Mouse (Mus musculus): Measurements from ENCODE around the gene Stab2. TPM values are rescaled to one million over a fixed set of nuclear protein-coding genes. Genes with fewer than 3 reads are reported as not detected.

Gene Stab2
- polyA plus RNA-seq (2012; rRNA removed): 0.89 and 1.3 TPM in 2 replicates

DNA sequence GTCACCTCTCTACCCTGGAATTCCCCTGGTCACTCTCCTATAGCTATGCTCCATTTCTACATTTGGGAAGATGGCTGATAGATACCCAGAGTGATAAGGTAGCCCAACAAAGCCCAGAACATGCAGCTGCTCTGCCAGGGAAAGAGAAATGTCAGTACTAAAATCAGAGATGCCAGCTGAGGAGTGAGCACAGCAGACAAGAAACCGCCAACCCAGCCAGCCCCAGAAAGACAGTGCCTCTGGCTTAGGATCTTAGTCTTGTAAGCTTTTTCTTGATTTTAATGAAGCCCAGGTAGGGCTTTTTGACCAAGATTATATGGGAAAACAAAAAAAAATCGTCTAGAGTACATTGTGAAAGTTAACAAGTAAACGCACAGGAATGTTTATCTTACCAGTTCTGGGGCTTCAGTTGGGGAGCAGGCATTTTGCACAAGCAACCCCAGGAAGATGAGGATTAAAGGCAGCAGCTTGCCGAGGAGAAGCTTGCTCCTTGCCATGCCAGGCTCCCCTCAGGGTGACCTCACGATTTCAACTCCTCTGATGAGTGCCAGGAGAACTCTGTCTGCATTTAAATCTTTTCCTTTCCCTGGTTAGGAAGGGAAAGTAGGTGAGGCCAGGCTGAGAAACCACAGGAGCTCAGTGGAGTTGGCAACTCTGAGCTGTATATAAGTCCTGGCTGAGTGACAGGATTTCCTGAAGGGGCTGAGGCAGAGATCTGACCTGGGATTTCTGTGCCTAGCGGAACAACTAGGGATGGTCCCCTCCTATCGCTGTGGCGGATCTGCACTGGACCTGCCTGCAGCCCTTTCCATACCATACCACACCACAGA lies at the start of gene Stab2:
TSS of gene Stab2 (minus strand) at position 641 of the 830 bp plus-strand sequence.

Other genes with a start within 250 kb of the Stab2 start
- gene Gm49358, start 244.1 kb downstream of the Stab2 start, polyA plus RNA-seq (2012; rRNA removed): not detected in 2 replicates
- 4.6 and 5.8 TPM in 2 replicates for gene Nt5dc3, start 229.0 kb downstream of the Stab2 start, polyA plus RNA-seq (2012; rRNA removed)
- 0.10 and 0.14 TPM in 2 replicates for gene 1700113H08Rik, start 50.0 kb upstream of the Stab2 start, polyA plus RNA-seq (2012; rRNA removed)

Measured in central nervous system, embryonic 11.5 days (tissue).